Mouse (Mus musculus): ENCODE measurements around the gene Gm10073. TPM values are rescaled to one million over a fixed set of nuclear protein-coding genes. Genes with fewer than 3 reads are reported as not detected.
"Not testable (repeated sequence)": the region's sequence is repeated elsewhere in the genome, so short reads cannot be mapped to it uniquely, and the experiment has no call there.

Gm10073 gene
- polyA plus RNA-seq, 1 experiment from 2014 or later: 13.4 TPM

- H3K27ac ChIP-seq (ENCODE audit: low read length): peak overlapping the region; percentile 86
- no peak overlapping the region for H3K4me3 ChIP-seq (replicated peaks; ENCODE audit: low read length)
- 32% methylated on average over 5 of the region's 5 CpGs for WGBS
- no peaks in the 10 kb centered on the region for H3K9me3 ChIP-seq (replicated peaks; ENCODE audit: control insufficient read depth, low read length)
- peaks cover 33% of the 10 kb centered on the region for H3K4me1 ChIP-seq (ENCODE audit: control insufficient read depth, insufficient read depth, low read length)
- H3K36me3 ChIP-seq (ENCODE audit: control insufficient read depth, insufficient read depth, low read length): no peaks in the 10 kb centered on the region; the same call in 1 of the 2 replicates
- ATAC-seq (ENCODE audit: insufficient read depth, low FRiP score): peak; percentile 34; the same call in 1 of the 2 replicates
- H3K9ac ChIP-seq (ENCODE audit: low read length): no peak overlapping the region
- peak overlapping the region; percentile 21 for H3K4me2 ChIP-seq (ENCODE audit: low read depth, low read length)
- no peaks in the 10 kb centered on the region for H3K27me3 ChIP-seq (ENCODE audit: control insufficient read depth, insufficient read depth, low read length)
These were observed 41.4 kb upstream of the Gm10073 start for GRCm38 (mm10) chr8:106614704-106615103.

DNA sequence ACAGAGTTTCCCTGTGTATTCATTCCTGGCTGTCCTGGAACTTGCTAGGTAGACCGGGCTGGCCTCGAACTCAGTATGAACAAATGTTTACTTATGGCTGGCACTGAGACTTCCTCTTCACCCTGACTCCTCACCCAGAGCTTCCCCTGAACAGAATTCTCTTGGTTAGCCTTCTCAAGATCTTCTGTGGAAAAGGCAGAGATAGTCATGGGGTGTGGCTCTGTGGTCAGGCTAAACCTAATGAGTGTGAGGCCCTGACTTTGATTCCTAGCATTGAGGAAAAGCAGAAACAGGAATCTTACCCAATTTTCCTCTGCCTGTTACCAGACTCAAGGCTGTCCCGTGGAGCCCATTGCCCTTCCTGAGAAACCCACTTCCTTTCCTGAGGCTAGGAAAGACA, 38.8 kb upstream of the Gm10073 start:
- Histone ChIP-seq H3K36me3 (ENCODE audit: control insufficient read depth, insufficient read depth, low read length) (no peaks in the 10 kb centered on the region; the same call in 1 of the 2 replicates), H3K27ac (ENCODE audit: low read length) (peak overlapping the region; percentile 94), H3K9me3 (replicated peaks; ENCODE audit: control insufficient read depth, low read length) (no peaks in the 10 kb centered on the region), H3K27me3 (ENCODE audit: control insufficient read depth, insufficient read depth, low read length) (no peaks in the 10 kb centered on the region), H3K9ac (ENCODE audit: low read length) (peak overlapping the region; percentile 39; the same call in 1 of the 2 replicates), H3K4me3 (replicated peaks; ENCODE audit: low read length) (no peak overlapping the region), H3K4me1 (ENCODE audit: control insufficient read depth, insufficient read depth, low read length) (peaks cover 30% of the 10 kb centered on the region), H3K4me2 (ENCODE audit: low read depth, low read length) (peak overlapping the region; percentile 22; the same call in 1 of the 2 replicates)
- no peak for ATAC-seq (ENCODE audit: insufficient read depth, low FRiP score)
- WGBS: 51% methylated on average over 3 of the region's 3 CpGs

DNA sequence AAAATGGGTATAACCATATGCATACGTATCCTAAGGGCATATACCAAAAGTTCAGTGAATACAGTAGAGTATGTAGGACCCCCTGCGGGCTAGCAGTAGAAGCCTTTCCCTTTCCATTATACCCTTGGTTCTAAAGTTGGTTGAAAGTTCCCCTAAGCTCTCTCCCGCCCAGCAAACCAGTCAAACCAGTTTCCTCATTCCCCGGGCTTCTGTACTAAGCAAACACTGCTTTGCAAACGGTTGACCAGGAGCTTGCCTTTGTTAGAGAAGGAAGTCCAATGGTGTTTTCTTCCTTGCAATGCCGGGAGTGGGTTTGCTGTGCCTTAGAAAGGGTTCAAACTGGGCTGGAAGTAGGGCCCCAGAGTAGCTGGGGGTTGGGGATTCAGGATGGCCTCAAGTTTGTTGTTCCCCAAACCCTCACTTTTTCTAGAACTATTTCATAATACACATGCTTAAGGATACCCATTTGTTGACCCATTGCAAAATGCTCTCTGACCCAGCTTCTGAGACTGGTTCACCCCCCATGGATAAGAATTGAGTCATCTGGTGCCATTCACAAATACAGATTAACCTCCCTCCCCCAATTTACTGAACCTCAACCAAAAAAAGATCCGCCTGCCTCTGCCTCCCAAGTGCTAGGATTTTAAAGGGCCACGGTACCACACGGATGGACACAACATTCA, 37.8 kb upstream of the Gm10073 start:
- WGBS: 52% methylated on average over 9 of the region's 9 CpGs
- Histone ChIP-seq H3K36me3 (ENCODE audit: control insufficient read depth, insufficient read depth, low read length) (no peaks in the 10 kb centered on the region; the same call in 1 of the 2 replicates), H3K4me3 (replicated peaks; ENCODE audit: low read length) (no peak overlapping the region), H3K9me3 (replicated peaks; ENCODE audit: control insufficient read depth, low read length) (no peaks in the 10 kb centered on the region), H3K9ac (ENCODE audit: low read length) (peak overlapping the region; percentile 39; the same call in 1 of the 2 replicates), H3K4me2 (ENCODE audit: low read depth, low read length) (peak overlapping the region; percentile 41), H3K27ac (ENCODE audit: low read length) (peak overlapping the region; percentile 94), H3K4me1 (ENCODE audit: control insufficient read depth, insufficient read depth, low read length) (peaks cover 22% of the 10 kb centered on the region), H3K27me3 (ENCODE audit: control insufficient read depth, insufficient read depth, low read length) (no peaks in the 10 kb centered on the region)
- ATAC-seq (ENCODE audit: insufficient read depth, low FRiP score): peak; percentile 77; the same call in 1 of the 2 replicates

DNA sequence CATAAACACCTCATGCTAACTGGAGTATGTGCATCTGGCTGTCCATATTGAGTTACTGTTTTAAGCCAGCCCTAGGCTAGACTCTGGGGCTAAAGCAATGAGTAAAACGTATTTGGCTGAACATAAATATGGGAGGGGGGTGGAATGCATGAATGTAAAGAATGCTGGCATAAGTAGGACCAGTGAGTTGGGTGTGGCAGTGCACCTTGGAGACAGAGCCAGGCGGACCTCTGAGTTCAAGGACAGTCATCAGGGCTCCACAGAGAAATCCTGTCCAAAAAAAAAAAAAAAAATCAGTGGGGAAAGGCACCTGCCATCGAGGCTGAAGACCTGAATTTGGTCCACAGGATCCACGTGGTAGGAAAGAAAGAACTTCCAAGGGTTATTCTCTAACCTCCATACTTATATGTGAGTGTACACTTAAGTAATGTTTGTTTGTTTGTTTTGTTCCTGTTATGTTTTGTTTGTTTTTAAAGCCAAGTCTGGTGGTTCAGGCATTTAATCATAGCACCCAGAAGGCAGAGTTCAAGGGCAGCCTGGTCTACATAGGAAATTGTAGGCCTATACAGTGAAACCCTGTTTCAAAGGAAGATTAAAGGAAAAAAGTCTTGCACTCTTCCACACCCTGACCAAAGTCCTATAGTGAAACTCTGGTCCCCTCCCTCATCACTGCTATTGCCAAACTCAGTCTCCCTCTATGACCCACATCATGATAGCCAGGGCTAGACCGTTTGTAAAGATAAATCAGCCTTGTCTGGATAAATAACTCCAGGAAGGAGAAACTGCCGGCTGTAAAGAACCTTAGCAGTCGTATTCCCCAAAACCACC, 36.0 kb upstream of the Gm10073 start:
- Histone ChIP-seq H3K4me2 (ENCODE audit: low read depth, low read length) (no peak overlapping the region), H3K27me3 (ENCODE audit: control insufficient read depth, insufficient read depth, low read length) (peaks cover 8% of the 10 kb centered on the region; the same call in 1 of the 2 replicates), H3K36me3 (ENCODE audit: control insufficient read depth, insufficient read depth, low read length) (no peaks in the 10 kb centered on the region; the same call in 1 of the 2 replicates), H3K27ac (ENCODE audit: low read length) (peak overlapping the region; percentile 94), H3K9ac (ENCODE audit: low read length) (peak overlapping the region; percentile 28; the same call in 1 of the 2 replicates), H3K4me1 (ENCODE audit: control insufficient read depth, insufficient read depth, low read length) (peaks cover 18% of the 10 kb centered on the region), H3K4me3 (replicated peaks; ENCODE audit: low read length) (no peak overlapping the region), H3K9me3 (replicated peaks; ENCODE audit: control insufficient read depth, low read length) (no peaks in the 10 kb centered on the region)
- 52% methylated on average over 7 of the region's 7 CpGs for WGBS
- ATAC-seq (ENCODE audit: insufficient read depth, low FRiP score): no peak

DNA sequence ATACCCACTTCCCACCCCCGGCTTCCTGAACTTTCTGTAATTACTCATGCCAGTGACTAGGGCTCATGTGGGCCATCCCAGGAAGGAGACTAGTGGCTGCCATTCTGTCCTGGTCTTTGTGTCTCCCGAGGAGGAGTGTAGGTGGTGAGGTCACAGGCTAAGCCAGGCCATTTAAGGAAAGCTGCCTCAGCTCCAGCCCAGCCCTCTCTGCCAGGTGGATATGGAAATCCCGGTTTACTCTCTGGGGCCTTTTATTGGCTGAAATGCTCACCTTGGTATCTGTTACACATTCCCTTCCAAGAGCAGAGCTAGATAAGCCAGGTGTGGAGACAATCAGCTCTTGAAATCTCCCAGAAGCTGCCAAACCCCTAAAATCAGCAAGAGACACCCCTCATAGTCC, 35.2 kb upstream of the Gm10073 start:
- Histone ChIP-seq H3K9ac (ENCODE audit: low read length) (no peak overlapping the region), H3K27me3 (ENCODE audit: control insufficient read depth, insufficient read depth, low read length) (peaks cover 17% of the 10 kb centered on the region; the same call in 1 of the 2 replicates), H3K4me2 (ENCODE audit: low read depth, low read length) (no peak overlapping the region), H3K4me3 (replicated peaks; ENCODE audit: low read length) (no peak overlapping the region), H3K36me3 (ENCODE audit: control insufficient read depth, insufficient read depth, low read length) (no peaks in the 10 kb centered on the region; the same call in 1 of the 2 replicates), H3K9me3 (replicated peaks; ENCODE audit: control insufficient read depth, low read length) (no peaks in the 10 kb centered on the region), H3K4me1 (ENCODE audit: control insufficient read depth, insufficient read depth, low read length) (peaks cover 21% of the 10 kb centered on the region), H3K27ac (ENCODE audit: low read length) (peak overlapping the region; percentile 82)
- no peak for ATAC-seq (ENCODE audit: insufficient read depth, low FRiP score)
- 25% methylated on average over 3 of the region's 3 CpGs for WGBS

GRCm38 (mm10) chr8:106607783-106608182, 34.5 kb upstream of the Gm10073 start:
- peak overlapping the region; percentile 82; the same call in 1 of the 2 replicates for H3K27ac ChIP-seq (ENCODE audit: low read length)
- peaks cover 19% of the 10 kb centered on the region; the same call in 1 of the 2 replicates for H3K27me3 ChIP-seq (ENCODE audit: control insufficient read depth, insufficient read depth, low read length)
- H3K4me3 ChIP-seq (replicated peaks; ENCODE audit: low read length); H3K36me3 ChIP-seq (ENCODE audit: control insufficient read depth, insufficient read depth, low read length); H3K9me3 ChIP-seq (replicated peaks; ENCODE audit: control insufficient read depth, low read length); H3K9ac ChIP-seq (ENCODE audit: low read length); H3K4me2 ChIP-seq (ENCODE audit: low read depth, low read length); ATAC-seq (ENCODE audit: insufficient read depth, low FRiP score): not testable (repeated sequence)
- peaks cover 25% of the 10 kb centered on the region for H3K4me1 ChIP-seq (ENCODE audit: control insufficient read depth, insufficient read depth, low read length)
- WGBS: 73% methylated on average over 3 of the region's 4 CpGs

- 27% methylated on average over 15 of the region's 15 CpGs for WGBS
- Histone ChIP-seq H3K27me3 (ENCODE audit: control insufficient read depth, insufficient read depth, low read length) (peaks cover 23% of the 10 kb centered on the region; the same call in 1 of the 2 replicates), H3K4me1 (ENCODE audit: control insufficient read depth, insufficient read depth, low read length) (peaks cover 17% of the 10 kb centered on the region), H3K9ac (ENCODE audit: low read length) (peak overlapping the region; percentile 26; the same call in 1 of the 2 replicates), H3K4me3 (replicated peaks; ENCODE audit: low read length) (peak overlapping the region; percentile 14; the same call in 1 of the 2 replicates), H3K9me3 (replicated peaks; ENCODE audit: control insufficient read depth, low read length) (no peaks in the 10 kb centered on the region), H3K4me2 (ENCODE audit: low read depth, low read length) (peak overlapping the region; percentile 48), H3K27ac (ENCODE audit: low read length) (peak overlapping the region; percentile 17), H3K36me3 (ENCODE audit: control insufficient read depth, insufficient read depth, low read length) (no peaks in the 10 kb centered on the region; the same call in 1 of the 2 replicates)
- no peak for ATAC-seq (ENCODE audit: insufficient read depth, low FRiP score)
These were observed 33.4 kb upstream of the Gm10073 start for GRCm38 (mm10) chr8:106606601-106607145.

- peak overlapping the region; percentile 20 for H3K4me3 ChIP-seq (replicated peaks; ENCODE audit: low read length)
- no peaks in the 10 kb centered on the region for H3K9me3 ChIP-seq (replicated peaks; ENCODE audit: control insufficient read depth, low read length)
- H3K27me3 ChIP-seq (ENCODE audit: control insufficient read depth, insufficient read depth, low read length): peaks cover 23% of the 10 kb centered on the region; the same call in 1 of the 2 replicates
- WGBS: 30% methylated on average over 4 of the region's 4 CpGs
- no peak for ATAC-seq (ENCODE audit: insufficient read depth, low FRiP score)
- peaks cover 15% of the 10 kb centered on the region for H3K4me1 ChIP-seq (ENCODE audit: control insufficient read depth, insufficient read depth, low read length)
- H3K36me3 ChIP-seq (ENCODE audit: control insufficient read depth, insufficient read depth, low read length): no peaks in the 10 kb centered on the region
- peak overlapping the region; percentile 48 for H3K4me2 ChIP-seq (ENCODE audit: low read depth, low read length)
- H3K27ac ChIP-seq (ENCODE audit: low read length): peak overlapping the region; percentile 21; the same call in 1 of the 2 replicates
- no peak overlapping the region for H3K9ac ChIP-seq (ENCODE audit: low read length)
These were observed 32.9 kb upstream of the Gm10073 start for GRCm38 (mm10) chr8:106606121-106606520.

Data from stomach, embryonic 16.5 days (tissue).